Mouse (Mus musculus) lung, postnatal 14 days (tissue): ENCODE data around the gene Gprasp1.
"Not testable (repeated sequence)": the region's sequence is repeated elsewhere in the genome, so short reads cannot be mapped to it uniquely, and the experiment has no call there.

Source experiments
- DNase-seq: peaks from one replicate; pipeline ENCODE4 v3.0.0; 2021

The Gprasp1 gene

GRCm38 (mm10) chrX:135838521-135839360, 96.2 kb downstream of the Gprasp1 start, which contains the start of gene Gprasp2:
TSS of gene Gprasp2 (plus strand) at chrX:135839034.
- not testable (repeated sequence) for DNase-seq

DNA sequence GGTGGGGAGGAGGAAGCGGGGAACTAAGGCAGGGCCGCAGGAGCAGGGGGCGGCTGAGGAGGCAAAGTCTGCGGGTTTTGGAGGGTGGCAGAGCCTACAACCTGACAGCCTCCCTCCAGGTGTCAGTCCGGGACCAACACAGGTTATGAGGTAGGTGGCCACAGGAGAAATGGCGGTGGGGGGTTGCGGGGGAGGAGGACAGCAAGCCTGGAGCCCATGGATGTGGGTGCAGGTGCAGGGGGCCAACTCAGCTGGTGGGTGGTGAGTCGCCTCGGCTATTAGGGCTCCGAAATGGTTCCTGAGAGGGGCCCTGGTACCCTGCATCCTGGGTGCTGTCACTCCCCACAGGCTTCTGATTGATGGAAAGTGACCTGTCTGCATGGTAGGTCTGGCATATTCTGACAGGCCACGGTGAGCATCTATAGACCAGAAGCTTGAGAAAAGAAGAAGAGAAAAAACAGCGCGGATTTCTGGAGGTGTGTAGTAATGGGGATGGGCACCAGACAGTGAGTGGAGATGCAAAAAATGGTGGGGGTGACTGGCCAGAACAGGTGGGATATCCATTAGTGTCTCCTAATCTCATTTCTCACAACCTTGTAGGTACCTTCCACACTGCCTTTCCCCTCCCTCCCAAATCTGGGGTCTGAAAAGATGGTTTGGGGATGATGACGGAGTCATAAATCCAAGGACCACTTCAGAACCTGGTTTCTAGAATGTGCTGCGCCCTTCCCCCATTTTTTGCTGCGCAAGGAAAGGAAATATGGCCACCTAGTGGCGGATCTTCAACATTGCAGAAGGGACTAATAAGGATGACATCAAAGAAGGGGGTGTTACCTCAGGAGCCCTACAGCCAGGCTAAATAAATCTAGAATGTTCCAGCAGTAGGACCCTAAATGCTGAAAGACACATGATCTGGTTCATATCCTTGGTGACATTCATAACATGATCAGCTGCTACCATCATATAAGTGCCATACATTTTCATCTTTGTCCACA, 97.2 kb downstream of the Gprasp1 start:
- DNase-seq = peak; percentile 15
